Mouse (Mus musculus): ENCODE data around the gene Sbpl. TPM values are rescaled to one million over a fixed set of nuclear protein-coding genes. Genes with fewer than 3 reads are reported as not detected.

The Sbpl gene
- total and polyA plus RNA-seq, 2 experiments from 2014 or later: not detected

DNA sequence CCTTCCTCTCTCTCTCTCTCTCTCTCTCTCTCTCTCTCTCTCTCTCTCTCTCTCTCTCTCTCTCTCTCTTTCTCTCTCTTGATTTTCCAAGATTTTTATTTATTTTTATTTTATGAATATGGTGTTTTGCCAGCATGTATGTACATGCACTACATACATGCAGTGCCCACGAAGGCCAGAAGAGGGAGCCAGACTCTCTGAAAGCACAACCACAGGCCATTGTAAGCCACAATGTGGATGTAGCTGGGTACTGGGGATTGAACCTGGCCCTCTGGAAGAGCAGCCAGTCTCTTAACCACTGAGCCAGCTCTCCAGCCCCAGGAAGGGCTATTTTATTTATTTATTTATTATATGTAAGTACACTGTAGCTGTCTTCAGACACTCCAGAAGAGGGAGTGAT, 14.2 kb upstream of the Sbpl start:
- no peaks in the 10 kb centered on the region for H3K36me3 ChIP-seq (replicated peaks; ENCODE audit: control insufficient read depth, insufficient read depth, low read length)
- 0% methylated on average over 1 of the region's 1 CpGs for WGBS
- DNase-seq (ENCODE audit: low spot score) (peak; percentile 29), ATAC-seq (ENCODE audit: insufficient read depth, low read depth) (no peak)
- H3K4me3 ChIP-seq (ENCODE audit: low read depth, low read length): no peak overlapping the region
- H3K4me2 ChIP-seq (ENCODE audit: low read depth, low read length): no peak overlapping the region
- no peak overlapping the region for H3K9ac ChIP-seq (replicated peaks; ENCODE audit: low read depth, low read length)
- TF ChIP-seq EP300 (IDR thresholded peaks at IDR 0.05; ENCODE audit: low read depth) (no peak), CTCF (IDR thresholded peaks at IDR 0.05; ENCODE audit: low read depth) (peak; percentile 78)
- H3K9me3 ChIP-seq (replicated peaks; ENCODE audit: control insufficient read depth, low read length): no peaks in the 10 kb centered on the region
- no peak overlapping the region for H3K27ac ChIP-seq (ENCODE audit: low read depth)
- no peaks in the 10 kb centered on the region for H3K4me1 ChIP-seq (ENCODE audit: control insufficient read depth, insufficient read depth)
- no peaks in the 10 kb centered on the region for H3K27me3 ChIP-seq (ENCODE audit: control insufficient read depth, insufficient read depth, low read length)

DNA sequence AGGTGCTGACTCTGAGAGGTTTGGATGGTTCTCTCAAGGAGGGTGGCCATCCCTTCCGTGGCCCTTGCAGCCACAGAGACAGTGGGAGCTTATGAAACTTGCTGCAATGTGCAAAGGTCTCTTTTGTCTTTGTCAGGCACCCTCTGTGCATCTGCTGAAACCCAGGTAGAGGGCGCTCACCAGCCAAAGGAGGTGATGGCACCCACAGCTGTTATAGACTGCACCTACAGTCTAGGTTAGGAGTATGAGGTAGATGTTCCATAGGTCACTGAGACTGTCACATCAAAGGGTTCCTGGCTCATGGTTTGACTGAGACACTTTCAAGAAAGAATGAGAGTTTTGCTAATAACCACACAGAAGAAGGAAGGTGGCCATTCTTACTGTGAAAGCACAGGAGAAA, 13.7 kb upstream of the Sbpl start:
- Histone ChIP-seq H3K9ac (replicated peaks; ENCODE audit: low read depth, low read length) (no peak overlapping the region), H3K9me3 (replicated peaks; ENCODE audit: control insufficient read depth, low read length) (no peaks in the 10 kb centered on the region), H3K4me1 (ENCODE audit: control insufficient read depth, insufficient read depth) (no peaks in the 10 kb centered on the region), H3K36me3 (replicated peaks; ENCODE audit: control insufficient read depth, insufficient read depth, low read length) (no peaks in the 10 kb centered on the region), H3K4me3 (ENCODE audit: low read depth, low read length) (no peak overlapping the region), H3K27me3 (ENCODE audit: control insufficient read depth, insufficient read depth, low read length) (no peaks in the 10 kb centered on the region), H3K4me2 (ENCODE audit: low read depth, low read length) (no peak overlapping the region), H3K27ac (ENCODE audit: low read depth) (no peak overlapping the region)
- ATAC-seq (ENCODE audit: insufficient read depth, low read depth) (no peak), DNase-seq (ENCODE audit: low spot score) (no peak)
- WGBS: 46% methylated on average over 2 of the region's 2 CpGs
- no peak for TF ChIP-seq EP300 (IDR thresholded peaks at IDR 0.05; ENCODE audit: low read depth)
- no peak for TF ChIP-seq CTCF (IDR thresholded peaks at IDR 0.05; ENCODE audit: low read depth)

DNA sequence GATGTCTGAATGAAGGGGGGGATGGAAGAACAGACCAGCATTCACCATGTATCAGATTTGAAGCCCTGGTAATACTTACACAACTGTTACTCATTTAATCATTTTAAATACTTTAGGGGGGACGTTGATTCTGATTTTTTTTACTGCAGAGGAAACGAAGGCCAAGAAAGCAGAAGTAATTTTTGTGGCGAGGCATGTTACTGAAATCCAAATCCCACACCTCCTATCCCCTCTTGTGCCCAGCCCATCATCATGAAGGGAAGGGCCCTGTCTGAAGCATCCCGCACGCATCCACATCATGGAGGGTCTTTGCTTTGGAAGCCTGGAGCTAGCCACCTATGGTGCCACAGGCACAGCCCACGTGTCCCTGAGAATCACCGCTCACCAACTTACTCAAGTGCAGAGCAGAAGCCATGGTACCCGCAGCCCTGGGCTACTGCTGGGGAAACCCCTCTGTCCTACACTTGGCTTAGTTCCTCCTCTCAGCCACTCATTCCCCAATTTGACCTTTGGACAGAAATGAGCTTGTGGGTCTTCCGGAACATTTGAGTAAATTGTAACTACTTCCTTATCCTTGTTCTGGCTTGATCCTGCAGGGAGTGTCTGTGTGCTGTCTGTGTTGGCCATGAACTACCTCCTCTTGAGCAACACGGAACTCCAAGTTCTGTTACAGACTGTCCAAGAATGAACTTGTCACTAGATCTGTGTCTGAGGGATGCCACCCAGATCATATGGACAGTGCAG, 11.8 kb upstream of the Sbpl start:
- H3K27me3 ChIP-seq (ENCODE audit: control insufficient read depth, insufficient read depth, low read length): no peaks in the 10 kb centered on the region
- H3K4me3 ChIP-seq (ENCODE audit: low read depth, low read length): no peak overlapping the region
- no peak overlapping the region for H3K9ac ChIP-seq (replicated peaks; ENCODE audit: low read depth, low read length)
- ATAC-seq (ENCODE audit: insufficient read depth, low read depth) (no peak), DNase-seq (ENCODE audit: low spot score) (no peak)
- no peak for TF ChIP-seq EP300 (IDR thresholded peaks at IDR 0.05; ENCODE audit: low read depth)
- TF ChIP-seq CTCF (IDR thresholded peaks at IDR 0.05; ENCODE audit: low read depth): no peak
- H3K4me1 ChIP-seq (ENCODE audit: control insufficient read depth, insufficient read depth): no peaks in the 10 kb centered on the region
- H3K4me2 ChIP-seq (ENCODE audit: low read depth, low read length): no peak overlapping the region
- H3K27ac ChIP-seq (ENCODE audit: low read depth): no peak overlapping the region
- H3K9me3 ChIP-seq (replicated peaks; ENCODE audit: control insufficient read depth, low read length): no peaks in the 10 kb centered on the region
- WGBS: 75% methylated on average over 10 of the region's 10 CpGs
- H3K36me3 ChIP-seq (replicated peaks; ENCODE audit: control insufficient read depth, insufficient read depth, low read length): no peaks in the 10 kb centered on the region

DNA sequence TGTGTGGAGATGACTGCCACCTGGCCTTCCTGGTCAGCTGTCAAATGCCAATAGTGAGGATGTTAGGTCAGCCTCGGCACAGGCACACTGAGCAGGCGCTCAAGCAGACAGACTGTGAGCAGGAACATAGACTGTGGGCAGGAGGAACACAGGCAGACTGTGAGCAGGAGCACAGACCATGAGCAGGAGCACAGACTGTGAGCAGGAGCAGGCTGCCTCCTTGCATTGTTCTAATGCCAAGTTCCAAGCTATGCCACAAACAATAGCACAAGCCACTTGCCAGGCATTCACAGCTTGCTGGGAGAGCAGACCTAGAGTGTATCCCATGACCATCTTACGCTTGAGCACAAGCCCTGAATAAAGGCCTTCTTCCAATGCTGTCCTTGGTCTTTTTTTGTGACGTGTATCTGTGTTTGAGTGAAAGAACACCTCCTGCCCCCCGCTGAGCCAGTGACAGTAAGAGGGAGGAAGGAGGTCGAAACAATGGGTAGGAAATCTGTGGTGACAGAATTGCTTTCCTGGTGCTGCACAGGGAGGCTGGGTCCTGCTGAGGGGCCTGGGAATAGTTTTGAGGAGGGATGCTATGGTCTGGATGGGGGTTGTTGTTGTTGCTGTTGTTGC, 10.8 kb upstream of the Sbpl start:
- Histone ChIP-seq H3K4me1 (ENCODE audit: control insufficient read depth, insufficient read depth) (no peaks in the 10 kb centered on the region), H3K27ac (ENCODE audit: low read depth) (no peak overlapping the region), H3K9ac (replicated peaks; ENCODE audit: low read depth, low read length) (no peak overlapping the region), H3K4me3 (ENCODE audit: low read depth, low read length) (no peak overlapping the region), H3K9me3 (replicated peaks; ENCODE audit: control insufficient read depth, low read length) (no peaks in the 10 kb centered on the region), H3K36me3 (replicated peaks; ENCODE audit: control insufficient read depth, insufficient read depth, low read length) (no peaks in the 10 kb centered on the region), H3K4me2 (ENCODE audit: low read depth, low read length) (no peak overlapping the region), H3K27me3 (ENCODE audit: control insufficient read depth, insufficient read depth, low read length) (no peaks in the 10 kb centered on the region)
- DNase-seq (ENCODE audit: low spot score): no peak
- no peak for TF ChIP-seq EP300 (IDR thresholded peaks at IDR 0.05; ENCODE audit: low read depth)
- no peak for TF ChIP-seq CTCF (IDR thresholded peaks at IDR 0.05; ENCODE audit: low read depth)
- WGBS: 39% methylated on average over 6 of the region's 6 CpGs
- no peak for ATAC-seq (ENCODE audit: insufficient read depth, low read depth)

DNA sequence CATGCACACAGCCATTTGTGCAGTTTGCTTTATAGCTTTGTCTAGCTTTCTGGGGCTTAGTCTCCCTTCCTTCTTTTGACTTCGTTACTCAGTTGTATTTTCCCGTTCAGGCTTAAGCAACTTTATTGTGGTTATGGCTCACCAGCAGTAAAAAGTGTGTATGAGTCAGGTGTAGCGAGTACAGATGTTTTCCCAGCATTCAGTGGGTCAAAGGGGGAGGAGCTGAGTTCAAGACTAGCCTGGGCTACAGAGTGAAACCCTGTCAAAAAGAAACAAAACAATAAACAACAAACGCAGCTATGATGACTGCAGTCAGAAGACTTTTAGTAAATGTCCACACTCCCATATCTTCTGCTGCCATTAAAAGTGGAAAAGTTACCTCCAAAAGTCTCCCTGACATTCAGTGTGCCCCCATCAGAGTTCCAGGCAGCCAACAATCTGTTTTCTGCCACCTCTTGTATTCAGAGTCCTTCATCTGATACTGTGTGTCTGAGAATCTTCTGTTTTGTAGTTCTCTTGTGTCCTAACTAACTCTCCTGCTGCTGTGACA, 6.6 kb upstream of the Sbpl start:
- Histone ChIP-seq H3K9me3 (replicated peaks; ENCODE audit: control insufficient read depth, low read length) (no peaks in the 10 kb centered on the region), H3K4me3 (ENCODE audit: low read depth, low read length) (no peak overlapping the region), H3K27ac (ENCODE audit: low read depth) (no peak overlapping the region), H3K4me1 (ENCODE audit: control insufficient read depth, insufficient read depth) (no peaks in the 10 kb centered on the region), H3K4me2 (ENCODE audit: low read depth, low read length) (no peak overlapping the region), H3K9ac (replicated peaks; ENCODE audit: low read depth, low read length) (no peak overlapping the region), H3K36me3 (replicated peaks; ENCODE audit: control insufficient read depth, insufficient read depth, low read length) (no peaks in the 10 kb centered on the region), H3K27me3 (ENCODE audit: control insufficient read depth, insufficient read depth, low read length) (no peaks in the 10 kb centered on the region)
- ATAC-seq (ENCODE audit: insufficient read depth, low read depth): no peak
- TF ChIP-seq CTCF (IDR thresholded peaks at IDR 0.05; ENCODE audit: low read depth) (no peak), EP300 (IDR thresholded peaks at IDR 0.05; ENCODE audit: low read depth) (no peak)
- DNase-seq (ENCODE audit: low spot score): no peak
- WGBS: 69% methylated on average over 4 of the region's 4 CpGs

Measured in heart, postnatal 0 days (tissue).